Mouse (Mus musculus): ENCODE results near the gene Fam193b.

The Fam193b gene

DNA sequence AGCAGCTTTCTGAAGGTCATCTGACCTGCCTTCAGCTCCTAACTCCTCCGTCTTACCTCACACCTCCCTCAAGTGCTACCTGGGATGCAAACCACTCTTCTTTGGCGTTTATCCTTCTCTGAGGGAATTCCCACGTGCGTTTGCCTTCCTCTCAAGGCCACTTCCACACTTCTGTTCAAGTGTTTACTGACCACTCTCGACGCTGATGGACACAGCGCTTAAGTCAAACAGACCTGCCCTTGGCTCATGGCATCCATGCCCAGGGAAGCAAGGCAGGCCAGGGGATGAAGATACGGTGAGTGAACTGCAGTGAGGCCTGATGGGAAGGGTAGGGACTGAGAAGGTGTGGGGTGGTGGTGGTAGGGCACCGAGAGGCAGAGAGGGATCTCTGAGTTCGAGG is 70.3 kb downstream of the Fam193b start:
- DNase-seq (ENCODE audit: low read depth), result no peak

DNA sequence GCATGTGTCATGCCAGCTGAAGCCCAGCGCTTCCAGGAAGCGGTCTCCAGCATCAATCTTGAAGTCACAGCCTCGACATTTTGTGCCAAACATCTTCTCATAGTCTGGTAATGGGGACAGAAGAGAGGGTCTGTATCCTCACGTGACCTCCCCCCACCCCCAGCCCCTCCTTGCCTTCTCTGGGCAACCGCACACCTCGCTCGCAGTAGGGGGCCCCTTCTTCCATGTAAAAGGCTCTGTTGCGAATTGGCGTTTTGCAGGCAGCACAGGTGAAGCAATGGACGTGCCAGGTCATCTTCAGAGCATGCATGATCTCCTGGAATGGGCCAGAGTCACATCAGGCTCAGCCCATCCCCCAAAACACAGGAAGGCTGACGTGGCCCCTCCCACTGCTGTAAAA is 72.0 kb downstream of the Fam193b start:
- DNase-seq (ENCODE audit: low read depth), result no peak

DNA sequence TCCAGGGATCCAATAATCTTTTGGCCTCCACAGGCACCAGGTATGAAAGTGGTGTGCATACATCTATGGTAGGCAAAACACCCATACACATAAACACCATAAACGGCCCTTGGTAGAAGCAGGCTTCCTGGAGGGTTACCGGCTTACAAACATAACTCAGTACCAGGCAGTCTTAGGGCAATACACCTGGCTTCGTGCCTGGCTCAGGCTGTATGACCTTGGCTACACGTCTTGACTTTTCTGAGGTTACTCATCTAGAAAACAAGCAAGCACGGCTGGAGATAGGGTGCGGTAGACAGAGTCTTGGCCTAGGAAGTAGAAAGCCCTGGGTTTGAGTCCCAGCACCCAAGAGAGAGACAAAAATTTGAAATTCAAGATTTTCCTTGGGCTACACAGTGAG is 74.3 kb downstream of the Fam193b start:
- DNase-seq (ENCODE audit: low read depth), result no peak

DNA sequence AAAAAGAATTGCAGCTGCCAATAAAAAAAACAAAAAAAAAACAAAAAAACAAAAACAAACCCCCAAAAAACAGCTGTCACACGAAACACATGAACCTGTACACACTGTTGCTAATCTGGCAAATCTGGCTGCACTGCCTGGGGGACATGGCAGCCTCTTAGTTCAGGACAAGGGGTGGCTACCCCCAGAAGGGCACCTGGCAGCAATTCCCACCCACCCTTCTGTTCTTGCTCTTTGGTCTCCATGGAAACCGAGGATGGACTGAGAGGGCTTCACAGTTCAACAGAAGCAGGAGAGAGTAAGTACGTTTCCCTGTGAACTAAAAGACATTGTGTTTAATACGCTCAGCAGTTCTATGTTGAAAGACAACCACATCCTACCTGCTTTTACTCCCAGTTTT is 75.2 kb downstream of the Fam193b start:
- no peak for DNase-seq (ENCODE audit: low read depth)

- no peak for DNase-seq (ENCODE audit: low read depth)
Observed at GRCm38 (mm10) chr13:55494883-55495621, 75.9 kb downstream of the Fam193b start.

DNA sequence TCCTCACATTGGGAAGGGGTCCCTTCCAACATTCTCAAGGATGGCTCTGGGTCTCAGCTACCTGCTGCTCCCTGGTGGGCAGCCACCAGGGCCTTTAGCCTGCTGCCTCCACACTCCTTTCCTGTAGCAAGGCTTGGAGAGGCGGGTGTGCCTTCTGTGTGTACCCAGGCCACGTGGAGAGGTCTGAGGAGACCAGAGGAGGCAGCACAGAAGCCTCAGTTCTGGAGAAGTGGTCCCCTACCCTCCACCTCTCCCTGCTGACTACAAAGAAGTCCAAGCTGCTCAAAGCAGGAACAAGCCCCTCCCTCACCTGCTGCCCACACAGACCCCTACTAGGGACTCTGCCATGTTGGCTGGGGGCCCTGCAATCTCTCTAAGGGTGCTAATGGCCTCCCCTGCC is 76.7 kb downstream of the Fam193b start:
- DNase-seq (ENCODE audit: low read depth), result no peak

Measured in fibroblast of lung, adult 2 months (primary cell).